Mouse (Mus musculus) lung, embryonic 16.5 days (tissue): ENCODE results near the gene Aspscr1. TPM values are rescaled to one million over a fixed set of nuclear protein-coding genes. Genes with fewer than 3 reads are reported as not detected.
A peak's percentile ranks its signal among the peaks of the same experiment; 100 is the strongest.
"Not testable (repeated sequence)": the region's sequence is repeated elsewhere in the genome, so short reads cannot be mapped to it uniquely, and the experiment has no call there.

Source experiments
- ATAC-seq: fragments of 200-750 bp; cut with Nextera tagmentation; 2 replicates; pipeline ENCODE4 v1.8.0; 2017; ENCODE audit warnings: low read depth, mild to moderate bottlenecking, moderate library complexity
- H3K27ac ChIP-seq: fragments of 300-500 bp; sonication (generic); 2 replicates; pipeline ENCODE4 v1.5.1; 2014; ENCODE audit warnings: mild to moderate bottlenecking, control low read depth, low read length
- H3K27me3 ChIP-seq: fragments of 300-500 bp; sonication (generic); 2 replicates; pipeline ENCODE4 v1.6.1; 2014; ENCODE audit warnings: low read depth, low read length, mixed read lengths; ENCODE audit not compliant: control insufficient read depth, insufficient read depth
- H3K36me3 ChIP-seq: fragments of 300-500 bp; sonication (generic); 2 replicates; pipeline ENCODE4 v1.6.1; 2014; ENCODE audit warnings: low read length; ENCODE audit not compliant: control insufficient read depth, insufficient read depth
- H3K4me1 ChIP-seq: fragments of 300-500 bp; sonication (generic); replicated peaks from 2 replicates; pipeline ENCODE4 v1.6.1; 2014; ENCODE audit warnings: low read length, mixed read lengths; ENCODE audit not compliant: control insufficient read depth, insufficient read depth
- H3K4me2 ChIP-seq: fragments of 300-500 bp; sonication (generic); 2 replicates; pipeline ENCODE4 v1.6.1; 2014; ENCODE audit warnings: low read depth, low read length, control low read depth
- H3K4me3 ChIP-seq: fragments of 300-500 bp; sonication (generic); 2 replicates; pipeline ENCODE4 v1.5.1; 2014; ENCODE audit warnings: mild to moderate bottlenecking, low read length, control low read depth
- H3K9ac ChIP-seq: fragments of 300-500 bp; sonication (generic); 2 replicates; pipeline ENCODE4 v1.6.1; 2014; ENCODE audit warnings: low read length, control low read depth
- H3K9me3 ChIP-seq: fragments of 300-500 bp; sonication (generic); 2 replicates; pipeline ENCODE4 v1.6.1; 2016; ENCODE audit warnings: low read length; ENCODE audit not compliant: control insufficient read depth
- WGBS: fragments of 180-500 bp; shearing (Covaris S2); extraction: QIAGEN DNeasy Blood & Tissue Kit; methylation state at CpG from one replicate; pipeline ENCODE4 v1.1.7; 2014; 5-methylcytosine and 5-hydroxymethylcytosine counted together
- polyA plus RNA-seq: library from polyadenylated mRNA; unstranded; fragments of >200 nt; fragmentation: Nextera tagmentation; extraction: Ambion mirVana; gene quantifications from 2 replicates; pipeline ENCODE4 v1.2.1, GENCODE M21; 2015

Gene Aspscr1
- polyA plus RNA-seq, 1 experiment from 2014 or later = 127 TPM

DNA sequence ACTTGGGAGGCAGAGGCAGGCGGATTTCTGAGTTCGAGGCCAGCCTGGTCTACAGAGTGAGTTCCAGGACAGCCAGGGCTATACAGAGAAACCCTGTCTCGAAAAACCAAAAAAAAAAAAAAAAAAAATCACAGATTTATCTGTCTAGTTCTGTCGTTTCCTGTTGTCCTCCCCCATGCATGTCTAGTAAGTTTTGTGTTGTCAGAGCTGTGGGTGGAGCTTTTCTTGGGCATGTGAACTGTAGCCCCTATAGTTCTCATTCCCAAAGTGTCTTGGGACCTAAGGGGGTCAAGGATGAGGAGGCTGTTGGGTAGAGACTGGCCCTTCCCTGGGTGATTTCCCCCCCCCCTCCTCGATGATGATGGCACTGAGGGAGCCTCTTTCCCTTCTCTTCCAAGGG, 3.1 kb downstream of the Aspscr1 start:
- not testable (repeated sequence) for H3K4me3 ChIP-seq, H3K4me1 ChIP-seq, H3K27ac ChIP-seq, ATAC-seq, H3K9ac ChIP-seq, H3K9me3 ChIP-seq, H3K4me2 ChIP-seq, H3K27me3 ChIP-seq
- 68% methylated on average over 4 of the region's 5 CpGs for WGBS
- H3K36me3 ChIP-seq = peaks cover 14% of the 10 kb centered on the region

DNA sequence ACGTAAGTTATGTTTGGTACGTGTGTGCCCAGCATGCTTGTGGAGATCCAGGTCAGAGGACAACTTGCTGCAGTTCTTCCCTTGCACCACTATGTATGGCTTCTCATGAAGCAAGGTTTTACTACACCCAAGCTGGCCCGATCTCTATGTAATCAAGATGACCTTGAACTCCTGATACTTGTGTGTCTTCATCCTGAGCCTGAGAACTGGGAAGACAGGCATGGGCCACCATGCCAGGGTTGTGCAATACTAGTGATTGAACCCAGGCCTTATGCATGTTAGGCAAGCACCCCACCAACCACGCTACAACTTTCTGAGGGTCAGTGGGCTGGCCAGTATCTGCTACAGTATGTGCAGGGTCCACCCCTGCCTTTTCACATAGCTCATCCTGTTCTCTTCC, 4.2 kb downstream of the Aspscr1 start:
- H3K36me3 ChIP-seq = peaks cover 17% of the 10 kb centered on the region
- H3K27me3 ChIP-seq = no peaks in the 10 kb centered on the region
- H3K9ac ChIP-seq = no peak overlapping the region
- whole genome bisulfite sequencing = 88% methylated on average over 4 of the region's 4 CpGs
- peaks cover 9% of the 10 kb centered on the region for H3K4me1 ChIP-seq
- no peak overlapping the region for H3K4me2 ChIP-seq
- H3K4me3 ChIP-seq = no peak overlapping the region
- ATAC-seq = no peak
- H3K27ac ChIP-seq = no peak overlapping the region
- H3K9me3 ChIP-seq = no peaks in the 10 kb centered on the region

DNA sequence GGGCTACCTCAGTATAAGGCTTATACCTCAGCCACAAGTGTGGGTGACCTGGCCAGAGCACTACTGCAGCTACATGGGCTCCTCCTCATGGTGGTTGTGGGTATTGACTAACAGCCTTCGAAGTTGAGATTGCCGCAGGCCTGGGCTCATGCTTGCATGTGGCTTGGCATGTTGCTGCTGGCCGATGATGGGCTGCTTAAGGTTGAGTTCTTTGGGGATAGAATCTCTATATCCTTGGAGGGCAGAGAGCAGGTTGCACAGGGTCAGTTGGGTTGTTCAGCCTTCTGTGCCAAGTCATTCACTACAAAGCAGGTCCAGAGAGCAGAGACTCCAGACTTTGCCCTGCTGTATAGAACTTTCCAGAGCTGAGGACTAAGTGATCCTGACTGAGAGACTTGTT, 7.1 kb downstream of the Aspscr1 start:
- 0 out of 2 replicates have a peak, but pooled peaks cover 2% of the 10 kb centered on the region for H3K4me1 ChIP-seq
- H3K9me3 ChIP-seq = no peaks in the 10 kb centered on the region
- no peak overlapping the region for H3K27ac ChIP-seq
- no peaks in the 10 kb centered on the region for H3K27me3 ChIP-seq
- ATAC-seq = no peak
- 75% methylated on average over 3 of the region's 3 CpGs for WGBS
- no peak overlapping the region for H3K4me3 ChIP-seq
- H3K9ac ChIP-seq = no peak overlapping the region
- H3K4me2 ChIP-seq = no peak overlapping the region
- H3K36me3 ChIP-seq = peaks cover 19% of the 10 kb centered on the region

DNA sequence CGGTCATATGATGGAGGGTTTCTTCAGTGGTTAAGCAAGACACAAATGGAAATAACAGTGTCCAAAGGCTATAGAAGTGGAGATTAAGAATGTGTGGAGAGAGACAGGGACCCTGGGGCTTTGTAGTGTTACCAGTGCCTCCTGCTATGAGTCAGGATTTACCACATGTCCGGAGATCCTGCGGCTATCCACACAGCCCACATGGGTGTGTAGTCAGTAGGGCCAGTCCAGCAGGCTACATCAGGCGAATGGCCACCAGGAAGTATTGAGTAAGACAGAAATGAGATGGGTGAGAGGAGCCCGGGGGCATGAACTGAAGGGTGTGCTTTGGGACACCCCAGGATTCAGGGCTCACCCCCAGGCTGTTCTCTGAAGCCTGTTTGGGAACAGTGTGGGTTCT, 9.9 kb downstream of the Aspscr1 start:
- H3K27me3 ChIP-seq = no peaks in the 10 kb centered on the region
- H3K27ac ChIP-seq = no peak overlapping the region
- H3K4me1 ChIP-seq = peaks cover 19% of the 10 kb centered on the region
- WGBS = 95% methylated on average over 5 of the region's 5 CpGs
- H3K4me2 ChIP-seq = no peak overlapping the region
- no peak for ATAC-seq
- H3K9me3 ChIP-seq = no peaks in the 10 kb centered on the region
- peaks cover 19% of the 10 kb centered on the region for H3K36me3 ChIP-seq
- no peak overlapping the region for H3K4me3 ChIP-seq
- H3K9ac ChIP-seq = no peak overlapping the region

DNA sequence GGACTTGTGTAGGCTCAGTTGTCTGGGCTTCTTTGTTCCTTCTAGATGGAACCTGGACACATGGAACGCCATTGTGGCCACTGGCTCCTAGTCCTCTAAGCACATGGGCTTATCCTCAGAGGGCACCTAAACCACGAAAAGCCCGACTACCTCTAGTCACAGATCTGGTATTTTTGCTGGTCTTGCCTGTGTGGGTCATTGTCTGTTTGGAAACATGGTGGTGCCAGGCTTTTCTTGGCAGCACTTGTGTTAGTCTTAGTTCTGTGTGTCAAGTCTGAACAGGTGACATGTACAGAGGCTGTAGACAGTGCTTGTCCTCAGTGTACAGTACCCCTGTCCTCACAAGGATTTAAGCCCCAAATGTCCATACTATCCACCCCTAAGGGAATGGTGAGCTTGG, 10.8 kb downstream of the Aspscr1 start:
- Histone ChIP-seq H3K9me3 (no peaks in the 10 kb centered on the region), H3K36me3 (peaks cover 16% of the 10 kb centered on the region), H3K9ac (no peak overlapping the region), H3K4me3 (no peak overlapping the region), H3K4me1 (peaks cover 21% of the 10 kb centered on the region), H3K4me2 (no peak overlapping the region), H3K27me3 (no peaks in the 10 kb centered on the region), H3K27ac (no peak overlapping the region)
- no peak for ATAC-seq
- 92% methylated on average over 3 of the region's 3 CpGs for WGBS

DNA sequence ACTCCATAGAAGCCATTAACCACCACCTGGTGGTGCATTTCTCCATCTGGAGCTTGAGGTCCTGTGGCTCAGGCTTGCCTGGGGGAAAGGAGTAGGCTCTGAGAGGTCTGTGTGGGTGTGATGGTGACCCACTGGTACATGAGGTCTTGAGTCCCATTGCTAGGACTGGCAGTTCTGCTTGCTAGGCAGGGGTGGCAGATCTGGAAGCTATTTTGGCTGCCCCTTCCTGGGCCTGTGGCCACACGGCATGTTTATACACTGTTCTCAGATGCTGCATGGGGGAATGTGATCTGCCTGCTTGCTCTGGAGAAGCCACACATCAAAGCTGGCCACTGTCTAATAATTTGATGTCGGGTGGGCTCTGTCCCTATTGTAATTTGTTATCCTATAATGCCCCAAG, 11.3 kb downstream of the Aspscr1 start:
- H3K4me1 ChIP-seq = peaks cover 21% of the 10 kb centered on the region
- H3K9ac ChIP-seq = no peak overlapping the region
- H3K27ac ChIP-seq = peak overlapping the region; percentile 61; the same call in 1 of the 2 replicates
- no peaks in the 10 kb centered on the region for H3K27me3 ChIP-seq
- H3K9me3 ChIP-seq = no peaks in the 10 kb centered on the region
- 80% methylated on average over 2 of the region's 2 CpGs for WGBS
- ATAC-seq = no peak
- H3K4me2 ChIP-seq = no peak overlapping the region
- no peak overlapping the region for H3K4me3 ChIP-seq
- H3K36me3 ChIP-seq = peaks cover 20% of the 10 kb centered on the region

DNA sequence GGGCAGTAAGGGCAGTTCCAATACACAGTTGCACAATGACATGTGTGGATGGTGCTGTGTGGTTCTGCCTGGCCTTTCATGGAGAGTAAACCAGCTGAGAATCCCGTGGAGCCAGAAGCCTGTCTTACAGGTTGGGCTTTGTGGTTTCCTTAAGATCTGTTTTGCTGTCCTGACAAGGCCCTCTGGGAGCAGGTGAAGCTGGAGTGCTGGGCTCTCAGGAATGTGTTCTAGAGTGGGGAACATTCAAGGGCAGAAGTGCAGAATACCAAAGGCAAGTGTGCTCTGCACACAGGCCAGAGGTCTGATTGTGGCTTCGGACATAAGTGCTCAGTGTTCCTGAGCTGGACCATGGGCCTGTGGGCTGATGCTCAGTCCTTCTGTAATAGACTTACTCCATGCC, 11.9 kb downstream of the Aspscr1 start:
- no peak overlapping the region for H3K4me3 ChIP-seq
- H3K27ac ChIP-seq = peak overlapping the region; percentile 61; the same call in 1 of the 2 replicates

DNA sequence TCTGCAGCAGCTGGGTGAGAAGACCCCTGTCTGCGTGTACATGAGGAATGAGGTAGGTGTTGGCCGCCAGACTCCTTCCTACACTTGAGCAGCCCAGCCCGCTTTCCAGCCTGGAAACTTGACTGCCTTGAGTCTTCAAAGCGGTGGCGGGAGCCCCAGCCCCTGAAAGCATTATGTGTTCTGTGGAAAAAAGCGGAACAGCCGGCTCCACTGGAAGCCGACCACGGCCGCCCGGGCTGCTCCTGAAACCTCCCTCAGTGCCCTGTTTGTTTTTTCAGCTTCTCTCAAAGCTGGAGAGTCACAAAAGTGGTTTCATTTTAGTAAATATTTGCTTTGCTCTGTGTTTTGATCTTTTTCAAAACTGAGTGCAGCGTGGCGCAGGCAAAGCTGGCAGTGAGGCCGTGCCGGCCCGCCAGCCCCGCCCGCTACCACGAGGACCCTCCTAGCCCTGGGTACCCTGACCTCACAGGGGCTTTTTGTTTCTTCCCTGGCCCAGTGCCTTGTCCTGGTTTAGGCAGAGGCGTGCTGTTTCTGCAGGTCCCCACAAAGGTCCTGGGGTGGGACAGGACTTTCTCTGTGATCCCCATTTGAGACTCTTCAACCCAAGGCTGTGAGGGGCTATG, 14.0 kb downstream of the Aspscr1 start:
- H3K27ac ChIP-seq = peak overlapping the region; percentile 98
- H3K9ac ChIP-seq = peak overlapping the region; percentile 46; the same call in 1 of the 2 replicates
- peaks cover 21% of the 10 kb centered on the region for H3K4me1 ChIP-seq
- no peak overlapping the region for H3K4me3 ChIP-seq
- ATAC-seq = peak; percentile 81
- H3K27me3 ChIP-seq = no peaks in the 10 kb centered on the region
- H3K4me2 ChIP-seq = peak overlapping the region; percentile 3; the same call in 1 of the 2 replicates
- H3K36me3 ChIP-seq = peaks cover 14% of the 10 kb centered on the region
- no peaks in the 10 kb centered on the region for H3K9me3 ChIP-seq
- 49% methylated on average over 20 of the region's 20 CpGs for WGBS

More for the DNA sequence above, 11.9 kb downstream of the Aspscr1 start:
- 59% methylated on average over 2 of the region's 2 CpGs for WGBS
- Histone ChIP-seq H3K4me2 (no peak overlapping the region), H3K9me3 (no peaks in the 10 kb centered on the region), H3K4me1 (peaks cover 21% of the 10 kb centered on the region), H3K27me3 (no peaks in the 10 kb centered on the region), H3K36me3 (peaks cover 24% of the 10 kb centered on the region), H3K9ac (no peak overlapping the region)
- ATAC-seq = peak; percentile 52

DNA sequence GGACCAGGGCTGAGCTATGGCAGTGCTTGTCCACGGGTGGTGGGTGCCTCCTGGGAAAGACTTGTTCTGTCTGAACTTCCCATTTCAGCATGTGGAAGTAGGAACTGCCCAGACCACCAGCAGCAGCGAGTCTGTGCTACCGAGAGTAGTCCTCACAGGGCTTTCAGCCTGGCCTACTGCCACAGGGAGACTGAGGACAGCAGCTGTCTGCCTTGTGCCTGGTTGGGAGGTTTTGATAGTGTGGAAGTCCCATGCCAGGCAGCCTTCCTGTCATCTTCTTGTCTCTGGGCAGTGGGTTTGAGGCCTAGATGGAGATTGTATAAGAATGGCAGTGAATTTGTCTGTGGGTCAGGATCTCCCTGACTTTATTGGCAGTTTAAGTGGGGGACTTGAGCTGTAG, 16.6 kb downstream of the Aspscr1 start:
- Histone ChIP-seq H3K4me2 (no peak overlapping the region), H3K4me1 (peaks cover 19% of the 10 kb centered on the region), H3K27me3 (no peaks in the 10 kb centered on the region), H3K4me3 (no peak overlapping the region), H3K9me3 (no peaks in the 10 kb centered on the region), H3K9ac (no peak overlapping the region), H3K36me3 (peaks cover 11% of the 10 kb centered on the region), H3K27ac (no peak overlapping the region)
- ATAC-seq = no peak
- WGBS = 81% methylated on average over 3 of the region's 3 CpGs
